25 mouse cellular contexts compared by ENCODE assay signal in the genomic region with DNA sequence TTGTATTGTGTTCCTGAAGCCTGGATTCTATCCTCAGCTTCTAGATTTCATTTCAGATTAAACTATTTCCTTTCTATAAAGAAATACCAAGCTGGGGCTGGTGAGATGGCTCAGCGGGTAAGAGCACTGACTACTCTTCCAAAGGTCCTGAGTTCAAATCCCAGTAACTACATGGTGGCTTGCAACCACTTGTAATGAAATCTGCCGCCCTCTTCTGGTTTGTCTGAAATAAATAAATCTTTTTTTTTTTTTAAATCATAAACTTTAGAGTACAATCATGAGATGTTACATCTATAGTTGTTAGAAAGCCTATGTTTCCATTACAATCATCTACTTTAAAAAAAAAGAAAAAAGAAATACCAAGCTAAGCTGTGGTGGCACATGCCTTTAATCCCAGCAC. TPM values are rescaled to one million over a fixed set of nuclear protein-coding genes. Genes with fewer than 3 reads are reported as not detected.
"Had no signal": no experiment of that assay in that cellular context is flagged by ENCODE, and none has a peak within 500 bp of the region (broad histone marks: within the 10 kb centered on the region; RNA-seq: fewer than 3 reads in every experiment).

No protein-coding gene starts in this region.

- H3K27ac ChIP-seq: kidney, embryonic 15.5 days; limb, embryonic 12.5 days; limb, embryonic 15.5 days; liver, embryonic 14.5 days; macrophage; midbrain, embryonic 12.5 days; midbrain, embryonic 15.5 days; neural tube, embryonic 12.5 days; neural tube, embryonic 15.5 days had no signal

- H3K9me3 ChIP-seq: kidney, embryonic 15.5 days; limb, embryonic 12.5 days; limb, embryonic 15.5 days; midbrain, embryonic 12.5 days; midbrain, embryonic 15.5 days; neural tube, embryonic 12.5 days; neural tube, embryonic 15.5 days had no signal

- H3K4me3 ChIP-seq: kidney, embryonic 15.5 days; limb, embryonic 12.5 days; limb, embryonic 15.5 days; midbrain, embryonic 12.5 days; midbrain, embryonic 15.5 days; neural tube, embryonic 12.5 days; neural tube, embryonic 15.5 days had no signal

- DNase-seq: kidney, adult 8-10 months; kidney, postnatal 14 days; left cerebral cortex, postnatal 4 days; liver, postnatal 0 days; lung, embryonic 14.5 days; right cerebral cortex, adult 18-20 months; right cerebral cortex, postnatal 14 days; right cerebral cortex, postnatal 4 days; thymus, postnatal 25 days had no signal

- H3K4me1 ChIP-seq: kidney, embryonic 15.5 days; limb, embryonic 12.5 days; limb, embryonic 15.5 days; midbrain, embryonic 12.5 days; midbrain, embryonic 15.5 days; neural tube, embryonic 12.5 days; neural tube, embryonic 15.5 days had no signal

- H3K27me3 ChIP-seq: kidney, embryonic 15.5 days; limb, embryonic 12.5 days; limb, embryonic 15.5 days; midbrain, embryonic 12.5 days; midbrain, embryonic 15.5 days; neural tube, embryonic 12.5 days; neural tube, embryonic 15.5 days had no signal

- H3K9ac ChIP-seq: kidney, embryonic 15.5 days; limb, embryonic 12.5 days; limb, embryonic 15.5 days; liver, embryonic 14.5 days; liver, postnatal 0 days; lung, embryonic 14.5 days; midbrain, embryonic 12.5 days; midbrain, embryonic 15.5 days; neural tube, embryonic 12.5 days; neural tube, embryonic 15.5 days had no signal

- ATAC-seq: liver, postnatal 0 days; lung, postnatal 0 days; midbrain, embryonic 15.5 days had no signal

- H3K4me2 ChIP-seq: kidney, embryonic 15.5 days; limb, embryonic 12.5 days; limb, embryonic 15.5 days; liver, embryonic 11.5 days; lung, embryonic 14.5 days; midbrain, embryonic 12.5 days; midbrain, embryonic 15.5 days; neural tube, embryonic 12.5 days; neural tube, embryonic 15.5 days had no signal

RNA-seq across cellular contexts. Expression of gene Pp2d1, which starts 36.3 kb away (rescaled TPM):
- total RNA-seq: layer of hippocampus, postnatal 14 days; left cerebral cortex, postnatal 14 days; left cerebral cortex, postnatal 4 days; megakaryocyte, adult 5-6 weeks had no signal
- polyA plus RNA-seq: large intestine, adult 2 months; liver, embryonic 14.5 days; liver, postnatal 0 days; macrophage; urinary bladder, adult 2 months had no signal

RNA-seq across cellular contexts. Expression of gene Efhb, which starts 39.8 kb away (rescaled TPM):
- polyA plus RNA-seq: macrophage had no signal
